Mouse (Mus musculus) limb, embryonic 14.5 days (tissue): ENCODE measurements around the gene Pga5. TPM values are rescaled to one million over a fixed set of nuclear protein-coding genes. Genes with fewer than 3 reads are reported as not detected.

Experiments used
- ATAC-seq: fragments of 200-750 bp; cut with Nextera tagmentation; 2 replicates; pipeline ENCODE4 v1.8.0; 2017; ENCODE audit warnings: low read depth, moderate number of reproducible peaks, moderate TSS enrichment; ENCODE audit not compliant: low FRiP score
- DNase-seq: peaks from one replicate; pipeline ENCODE4 v3.0.0-alpha.2; 2015; ENCODE audit warnings: low spot score
- H3K27ac ChIP-seq: fragments of 300-500 bp; sonication (generic); replicated peaks from 2 replicates; pipeline ENCODE4 v1.5.1; 2014; ENCODE audit warnings: low read depth, mild to moderate bottlenecking, low read length, moderate library complexity, mixed read lengths
- H3K27me3 ChIP-seq: fragments of 300-500 bp; sonication (generic); 2 replicates; pipeline ENCODE4 v1.6.1; 2014; ENCODE audit warnings: low read length, mixed read lengths; ENCODE audit not compliant: control insufficient read depth, insufficient read depth
- H3K36me3 ChIP-seq: fragments of 300-500 bp; sonication (generic); 2 replicates; pipeline ENCODE4 v1.6.1; 2014; ENCODE audit warnings: mild to moderate bottlenecking, low read length, moderate library complexity, mixed read lengths; ENCODE audit not compliant: control insufficient read depth, insufficient read depth
- H3K4me1 ChIP-seq: fragments of 300-500 bp; sonication (generic); 2 replicates; pipeline ENCODE4 v1.6.1; 2014; ENCODE audit warnings: antibody characterized with exemption, low read length, mixed read lengths; ENCODE audit not compliant: control insufficient read depth, insufficient read depth
- H3K4me2 ChIP-seq: fragments of 300-500 bp; sonication (generic); replicated peaks from 2 replicates; pipeline ENCODE4 v1.6.1; 2014; ENCODE audit warnings: low read depth, mild to moderate bottlenecking, low read length, moderate library complexity; ENCODE audit not compliant: severe bottlenecking
- H3K4me3 ChIP-seq: fragments of 300-500 bp; sonication (generic); replicated peaks from 2 replicates; pipeline ENCODE4 v1.5.1; 2014; ENCODE audit warnings: low read length
- H3K9ac ChIP-seq: fragments of 300-500 bp; sonication (generic); 2 replicates; pipeline ENCODE4 v1.6.1; 2014; ENCODE audit warnings: mild to moderate bottlenecking, low read depth, low read length, moderate library complexity; ENCODE audit not compliant: severe bottlenecking
- H3K9me3 ChIP-seq: fragments of 300-500 bp; sonication (generic); 2 replicates; pipeline ENCODE4 v1.6.1; 2016; ENCODE audit warnings: low read length; ENCODE audit not compliant: control insufficient read depth
- POLR2A ChIP-seq: fragments of 200-500 bp; IDR thresholded peaks from 2 replicates; pipeline ENCODE4 v1.8.0; 2012; ENCODE audit warnings: inconsistent platforms, mild to moderate bottlenecking, moderate library complexity, borderline replicate concordance; ENCODE audit not compliant: insufficient read depth, insufficient read length; ENCODE audit errors: extremely low read depth
- WGBS: fragments of 180-500 bp; shearing (Covaris S2); extraction: QIAGEN DNeasy Blood & Tissue Kit; methylation state at CpG from one replicate; pipeline ENCODE4 v1.1.7; 2014; 5-methylcytosine and 5-hydroxymethylcytosine counted together
- polyA plus RNA-seq, 2 experiments: library from polyadenylated mRNA; depleted of rRNA in 1 of 2; stranded (reverse) in 1 of 2; unstranded in 1 of 2; fragments of >200 nt; fragmentation: Nextera tagmentation in 1 of 2; extraction: Ambion mirVana in 1 of 2; gene quantifications; 2 replicates each; pipeline versions ENCODE4 v1.2.1 to v1.2.3; 2012 to 2014

Pga5 gene
- polyA plus RNA-seq, 2 experiments = 0.23 TPM; not detected in 1

DNA sequence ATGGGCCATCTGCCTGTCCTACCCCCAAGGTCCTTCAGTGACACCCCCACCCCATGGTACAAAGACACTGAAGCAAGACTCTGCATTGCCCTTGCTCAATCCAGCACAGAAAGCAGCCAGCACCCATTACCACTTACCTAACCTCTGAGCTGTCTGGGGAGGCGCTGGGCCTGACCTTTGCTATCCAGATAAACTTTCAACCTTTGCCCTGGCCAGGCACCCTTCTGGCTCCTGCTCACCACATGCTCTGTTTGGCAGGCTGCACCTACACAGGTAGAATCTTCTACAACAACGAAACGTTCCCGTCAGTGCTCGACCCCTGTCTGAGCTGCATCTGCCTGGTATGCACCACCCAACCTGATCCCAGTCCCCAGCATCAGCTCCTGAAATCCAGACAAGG is 20.1 kb downstream of the Pga5 start:
- 87% methylated on average over 5 of the region's 5 CpGs for WGBS
- DNase-seq = no peak
- Histone ChIP-seq H3K36me3 (no peaks in the 10 kb centered on the region), H3K9me3 (no peaks in the 10 kb centered on the region), H3K27me3 (no peaks in the 10 kb centered on the region), H3K4me1 (peaks cover 13% of the 10 kb centered on the region), H3K4me2 (no peak overlapping the region), H3K9ac (no peak overlapping the region), H3K4me3 (no peak overlapping the region), H3K27ac (no peak overlapping the region)
- ATAC-seq = no peak
- no peak for TF ChIP-seq POLR2A

DNA sequence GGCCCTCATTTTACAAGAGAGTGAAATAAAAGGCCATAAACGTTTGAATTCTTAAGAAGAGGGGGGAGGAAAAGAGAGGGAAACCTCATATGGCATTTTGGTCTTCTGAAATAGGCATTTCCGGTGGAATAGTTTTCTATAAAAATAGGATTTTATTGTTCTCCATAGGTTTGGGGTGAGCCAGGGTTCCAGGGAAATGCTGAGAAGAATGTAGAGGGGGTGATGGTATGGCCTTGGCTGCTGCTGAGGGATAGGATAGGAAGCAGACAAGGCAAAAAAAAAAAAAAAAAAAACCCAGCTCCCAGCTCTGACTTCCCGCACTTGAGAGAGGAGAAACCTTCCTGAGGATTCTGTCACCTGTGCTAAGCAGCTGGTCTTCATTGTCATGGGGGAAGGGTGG is 21.8 kb downstream of the Pga5 start:
- peaks cover 13% of the 10 kb centered on the region for H3K4me1 ChIP-seq
- peak overlapping the region; percentile 61 for H3K27ac ChIP-seq
- no peaks in the 10 kb centered on the region for H3K36me3 ChIP-seq
- H3K27me3 ChIP-seq = no peaks in the 10 kb centered on the region
- H3K9ac ChIP-seq = no peak overlapping the region
- no peaks in the 10 kb centered on the region for H3K9me3 ChIP-seq
- DNase-seq (peak; percentile 18), ATAC-seq (peak; percentile 82)
- no peak overlapping the region for H3K4me2 ChIP-seq
- TF ChIP-seq POLR2A = no peak
- WGBS = 16% methylated on average over 3 of the region's 3 CpGs
- no peak overlapping the region for H3K4me3 ChIP-seq

DNA sequence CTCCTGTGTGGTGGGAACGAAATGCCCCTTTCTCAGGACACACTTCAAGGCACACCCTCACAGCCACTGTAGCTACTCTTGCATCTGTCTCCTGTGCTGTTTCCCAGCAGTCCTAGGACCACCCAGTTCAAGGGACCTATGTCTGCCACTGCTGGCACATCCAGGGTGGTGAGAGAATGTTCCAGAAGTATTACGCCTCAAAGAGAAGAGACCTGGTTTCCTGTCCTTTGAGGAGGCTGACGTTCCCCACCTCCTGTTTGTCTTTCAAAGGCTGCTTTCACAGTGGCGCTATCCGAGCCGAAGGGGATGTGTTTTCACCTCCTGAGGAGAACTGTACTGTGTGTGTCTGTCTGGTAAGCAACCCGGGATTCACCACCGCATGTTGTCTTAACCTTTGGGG is 29.7 kb downstream of the Pga5 start:
- H3K4me2 ChIP-seq = no peak overlapping the region
- no peaks in the 10 kb centered on the region for H3K9me3 ChIP-seq
- 76% methylated on average over 8 of the region's 8 CpGs for WGBS
- no peak for TF ChIP-seq POLR2A
- ATAC-seq = no peak
- H3K27me3 ChIP-seq = no peaks in the 10 kb centered on the region
- H3K9ac ChIP-seq = no peak overlapping the region
- no peaks in the 10 kb centered on the region for H3K4me1 ChIP-seq
- H3K36me3 ChIP-seq = no peaks in the 10 kb centered on the region
- no peak overlapping the region for H3K27ac ChIP-seq
- H3K4me3 ChIP-seq = no peak overlapping the region
- DNase-seq = no peak

DNA sequence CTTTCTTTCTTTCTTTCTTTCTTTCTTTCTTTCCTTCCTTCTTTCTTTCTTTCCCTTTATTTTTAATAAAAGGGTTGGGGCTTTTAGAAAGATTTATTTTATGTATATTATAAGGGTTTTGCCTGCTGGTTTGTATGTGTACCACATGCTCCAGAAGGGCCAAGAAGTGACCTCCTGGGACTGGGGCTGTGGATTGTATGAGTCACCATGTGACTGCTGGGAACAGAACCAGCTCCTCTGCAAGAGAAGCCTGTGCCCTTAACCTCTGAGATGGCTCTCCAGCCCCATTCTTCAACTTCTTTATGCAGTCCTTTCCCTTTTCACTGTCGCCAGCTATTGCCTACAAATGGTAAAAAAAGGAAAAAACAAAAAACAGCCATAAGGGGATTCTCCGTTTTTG is 32.3 kb downstream of the Pga5 start:
- Histone ChIP-seq H3K27ac (no peak overlapping the region), H3K4me1 (0 out of 2 replicates have a peak, but pooled peaks cover 2% of the 10 kb centered on the region), H3K36me3 (no peaks in the 10 kb centered on the region), H3K9me3 (no peaks in the 10 kb centered on the region), H3K4me2 (no peak overlapping the region), H3K9ac (no peak overlapping the region), H3K27me3 (no peaks in the 10 kb centered on the region), H3K4me3 (no peak overlapping the region)
- DNase-seq (no peak), ATAC-seq (no peak)
- no peak for TF ChIP-seq POLR2A
- 85% methylated on average over 2 of the region's 2 CpGs for WGBS

DNA sequence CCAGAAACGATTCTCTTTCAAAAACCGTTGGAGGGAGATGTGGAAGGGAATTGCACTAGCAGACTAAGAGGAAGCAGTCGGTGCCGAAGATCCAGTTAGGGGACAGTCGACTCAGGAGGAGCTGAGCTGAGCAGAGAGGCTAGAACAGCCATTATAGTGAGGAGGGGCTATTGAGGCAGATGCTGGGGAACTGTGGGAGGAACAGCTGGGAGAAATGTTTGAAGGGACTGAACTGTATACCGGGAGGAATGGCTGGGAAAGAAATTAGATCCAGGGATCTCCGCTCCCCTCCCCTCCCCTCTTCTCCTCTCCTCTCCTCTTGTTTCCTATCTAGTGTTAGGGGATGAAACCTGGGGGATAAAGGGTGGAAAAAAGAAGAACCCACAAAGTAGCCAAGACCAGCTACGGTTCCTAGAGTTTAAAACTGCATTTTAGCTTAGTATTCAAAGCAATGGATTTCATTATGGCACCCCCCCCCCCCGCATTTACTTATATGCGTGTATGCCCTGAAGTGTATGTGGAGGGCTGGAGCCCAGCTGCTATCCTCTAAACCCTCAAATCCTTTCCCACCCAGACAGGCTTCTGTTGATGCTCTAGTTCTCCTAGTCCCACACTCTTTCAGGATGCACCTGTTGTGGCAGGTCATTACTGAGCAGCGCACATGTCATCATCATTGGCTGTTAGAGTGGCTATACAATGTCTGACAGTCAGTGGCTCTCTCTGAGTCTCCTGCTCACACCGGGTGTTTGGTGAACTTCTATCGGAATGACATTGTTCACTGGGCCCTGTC is 37.1 kb downstream of the Pga5 start:
- Histone ChIP-seq H3K9me3 (no peaks in the 10 kb centered on the region), H3K9ac (peak overlapping the region; percentile 41), H3K27ac (peak overlapping the region; percentile 50; the same call in 1 of the 2 replicates), H3K36me3 (no peaks in the 10 kb centered on the region), H3K4me3 (0 out of 2 replicates have a peak overlapping the region, but pooled peaks have one; percentile 4), H3K4me1 (0 out of 2 replicates have a peak, but pooled peaks cover 2% of the 10 kb centered on the region), H3K4me2 (peak overlapping the region; percentile 28; the same call in 1 of the 2 replicates), H3K27me3 (no peaks in the 10 kb centered on the region)
- TF ChIP-seq POLR2A = no peak
- ATAC-seq (peak; percentile 85), DNase-seq (peak; percentile 64)
- 37% methylated on average over 13 of the region's 13 CpGs for WGBS
